Comparison of ENCODE assay signal across 8 mouse cellular contexts in the genomic region with DNA sequence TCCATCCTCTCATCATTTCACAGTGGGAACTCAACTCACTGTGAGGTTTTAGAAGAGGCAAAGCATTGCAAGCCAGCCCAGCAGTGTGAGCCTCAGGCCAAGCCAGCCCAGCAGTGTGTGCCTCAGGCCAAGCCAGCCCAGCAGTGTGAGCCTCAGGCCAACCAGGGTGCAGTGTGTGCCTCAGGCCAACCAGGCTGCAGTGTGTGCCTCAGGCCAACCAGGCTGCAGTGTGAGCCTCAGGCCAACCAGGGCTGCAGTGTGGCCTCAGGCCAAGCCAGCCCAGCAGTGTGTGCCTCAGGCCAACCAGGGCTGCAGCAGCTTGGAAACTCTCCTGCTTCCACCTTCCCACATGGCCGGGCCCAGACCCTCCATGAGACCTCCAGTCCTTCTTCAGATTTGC.
DNase-seq lines count a peak whose midpoint lies in the region; ATAC-seq and TF ChIP-seq lines count a peak whose summit lies in the region.

No protein-coding gene starts in this region.

- H3K4me2 ChIP-seq in forebrain, embryonic 14.5 days (ENCODE audit: low read length), result no peak overlapping the region
- no peak overlapping the region for H3K4me2 ChIP-seq in lung, embryonic 15.5 days
- H3K4me2 ChIP-seq in stomach, embryonic 16.5 days (ENCODE audit: low read depth, low read length), result no peak overlapping the region

- peak overlapping the region; percentile 45 for H3K27ac ChIP-seq in forebrain, embryonic 10.5 days
- no peak overlapping the region for H3K27ac ChIP-seq in forebrain, embryonic 14.5 days (ENCODE audit: low read depth, low read length)
- H3K27ac ChIP-seq in lung, embryonic 15.5 days, result peak overlapping the region; percentile 49; the same call in 1 of the 2 replicates
- H3K27ac ChIP-seq in stomach, embryonic 16.5 days (ENCODE audit: low read length), result peak overlapping the region; percentile 51; the same call in 1 of the 2 replicates
- H3K27ac ChIP-seq in thymus, adult 2 months (ENCODE audit: control insufficient read depth, insufficient read depth, low read length), result no peak overlapping the region
- H3K27ac ChIP-seq in cerebellum, adult 2 months (ENCODE audit: insufficient read depth, low read length), result no peak overlapping the region

- no peak for TF ChIP-seq CTCF in thymus, adult 2 months (IDR thresholded peaks at IDR 0.05; ENCODE audit: borderline replicate concordance, control insufficient read depth, extremely low read depth, insufficient read depth, low read length, poor library complexity)
- no peak for TF ChIP-seq CTCF in cerebellum, adult 2 months (IDR thresholded peaks at IDR 0.05; ENCODE audit: borderline replicate concordance, insufficient read depth, low read depth, low read length)

- peaks cover 75% of the 10 kb centered on the region for H3K4me1 ChIP-seq in forebrain, embryonic 10.5 days
- peaks cover 18% of the 10 kb centered on the region for H3K4me1 ChIP-seq in forebrain, embryonic 14.5 days (ENCODE audit: control insufficient read depth, insufficient read depth, low read length)
- H3K4me1 ChIP-seq in lung, embryonic 15.5 days, result peaks cover 36% of the 10 kb centered on the region
- peaks cover 40% of the 10 kb centered on the region for H3K4me1 ChIP-seq in stomach, embryonic 16.5 days (ENCODE audit: control insufficient read depth, insufficient read depth, low read length)
- no peaks in the 10 kb centered on the region for H3K4me1 ChIP-seq in thymus, adult 2 months (replicated peaks; ENCODE audit: control insufficient read depth, insufficient read depth, low read length)
- H3K4me1 ChIP-seq in cerebellum, adult 2 months (ENCODE audit: control insufficient read depth, insufficient read depth, low read length), result peaks cover 39% of the 10 kb centered on the region

- H3K36me3 ChIP-seq in forebrain, embryonic 10.5 days (replicated peaks), result no peaks in the 10 kb centered on the region
- no peaks in the 10 kb centered on the region for H3K36me3 ChIP-seq in forebrain, embryonic 14.5 days (ENCODE audit: control insufficient read depth, insufficient read depth, low read length)
- H3K36me3 ChIP-seq in lung, embryonic 15.5 days, result no peaks in the 10 kb centered on the region
- no peaks in the 10 kb centered on the region for H3K36me3 ChIP-seq in stomach, embryonic 16.5 days (ENCODE audit: control insufficient read depth, insufficient read depth, low read length)
- H3K36me3 ChIP-seq in thymus, adult 2 months (ENCODE audit: control insufficient read depth, insufficient read depth, low read length), result no peaks in the 10 kb centered on the region

- TF ChIP-seq POLR2A in thymus, adult 2 months (IDR thresholded peaks at IDR 0.05; ENCODE audit: control insufficient read depth, extremely low read depth, insufficient read depth, low read length, poor library complexity), result no peak
- no peak for TF ChIP-seq POLR2A in cerebellum, adult 2 months (IDR thresholded peaks at IDR 0.05; ENCODE audit: borderline replicate concordance, insufficient read depth, low read length)

- no peaks in the 10 kb centered on the region for H3K9me3 ChIP-seq in forebrain, embryonic 10.5 days
- no peaks in the 10 kb centered on the region for H3K9me3 ChIP-seq in forebrain, embryonic 14.5 days (replicated peaks; ENCODE audit: control insufficient read depth, low read length)
- H3K9me3 ChIP-seq in lung, embryonic 15.5 days, result no peaks in the 10 kb centered on the region
- H3K9me3 ChIP-seq in stomach, embryonic 16.5 days (replicated peaks; ENCODE audit: control insufficient read depth, low read length), result no peaks in the 10 kb centered on the region

- DNase-seq in forebrain, embryonic 10.5 days (ENCODE audit: extremely low spot score, low spot score), result no peak
- DNase-seq in forebrain, embryonic 14.5 days (ENCODE audit: low spot score), result no peak
- no peak for DNase-seq in lung, postnatal 36 days
- peak; percentile 62 to 76 for DNase-seq in kidney, postnatal 4 days
- no peak for DNase-seq in thymus, adult 2 months
- DNase-seq in cerebellum, adult 2 months, result no peak

- no peak overlapping the region for H3K4me3 ChIP-seq in forebrain, embryonic 10.5 days
- H3K4me3 ChIP-seq in forebrain, embryonic 14.5 days (ENCODE audit: low read depth, low read length), result no peak overlapping the region
- H3K4me3 ChIP-seq in lung, embryonic 15.5 days, result no peak overlapping the region
- no peak overlapping the region for H3K4me3 ChIP-seq in stomach, embryonic 16.5 days (replicated peaks; ENCODE audit: low read length)
- H3K4me3 ChIP-seq in thymus, adult 2 months (ENCODE audit: control insufficient read depth, insufficient read depth, low read length), result no peak overlapping the region
- no peak overlapping the region for H3K4me3 ChIP-seq in cerebellum, adult 2 months (replicated peaks; ENCODE audit: insufficient read depth, low read depth, low read length)

- peaks cover 23% of the 10 kb centered on the region for H3K27me3 ChIP-seq in forebrain, embryonic 10.5 days (ENCODE audit: poor library complexity, severe bottlenecking)
- H3K27me3 ChIP-seq in forebrain, embryonic 14.5 days (replicated peaks; ENCODE audit: control insufficient read depth, insufficient read depth, low read length), result no peaks in the 10 kb centered on the region
- no peaks in the 10 kb centered on the region for H3K27me3 ChIP-seq in lung, embryonic 15.5 days
- no peaks in the 10 kb centered on the region for H3K27me3 ChIP-seq in stomach, embryonic 16.5 days (ENCODE audit: control insufficient read depth, insufficient read depth, low read length)
- H3K27me3 ChIP-seq in thymus, adult 2 months (ENCODE audit: control insufficient read depth, insufficient read depth, low read length), result no peaks in the 10 kb centered on the region
- no peaks in the 10 kb centered on the region for H3K27me3 ChIP-seq in cerebellum, adult 2 months (ENCODE audit: control insufficient read depth, insufficient read depth, low read length)

- no peak overlapping the region for H3K9ac ChIP-seq in forebrain, embryonic 14.5 days (ENCODE audit: low read length)
- H3K9ac ChIP-seq in lung, embryonic 15.5 days, result no peak overlapping the region
- H3K9ac ChIP-seq in stomach, embryonic 16.5 days (ENCODE audit: low read length), result no peak overlapping the region; the same call in 1 of the 2 replicates

- no peak for ATAC-seq in forebrain, embryonic 14.5 days
- peak; percentile 68 for ATAC-seq in lung, embryonic 15.5 days (ENCODE audit: borderline replicate concordance, extremely low read depth, low FRiP score, low TSS enrichment)
- peak; percentile 47; the same call in 1 of the 2 replicates for ATAC-seq in stomach, embryonic 16.5 days (ENCODE audit: insufficient read depth, low FRiP score)

- whole genome bisulfite sequencing in forebrain, embryonic 10.5 days, result 94% methylated on average over 1 of the region's 1 CpGs
- 71% methylated on average over 1 of the region's 1 CpGs for WGBS in forebrain, embryonic 14.5 days
- 27% methylated on average over 1 of the region's 1 CpGs for WGBS in lung, embryonic 15.5 days
- WGBS in stomach, embryonic 16.5 days, result 67% methylated on average over 1 of the region's 1 CpGs
- WGBS in thymus, adult 2 months, result 100% methylated on average over 1 of the region's 1 CpGs
- WGBS in cerebellum, adult 2 months, result 65% methylated on average over 1 of the region's 1 CpGs

Comparison
In these comparisons a context has a peak if more than half of its experiments do, and no peak if none do; other contexts are left out.
1. H3K27ac ChIP-seq: peak in forebrain, embryonic 10.5 days (single experiment), lung, embryonic 15.5 days (single experiment) and stomach, embryonic 16.5 days (single experiment); none in forebrain, embryonic 14.5 days (single experiment), thymus, adult 2 months (single experiment) and cerebellum, adult 2 months (single experiment).
2. DNase-seq: peak in kidney, postnatal 4 days (2 of 2); none in forebrain, embryonic 10.5 days (single experiment), forebrain, embryonic 14.5 days (single experiment), lung, postnatal 36 days (single experiment), thymus, adult 2 months (single experiment) and cerebellum, adult 2 months (0 of 2).